Mouse (Mus musculus): ENCODE measurements around the gene Tusc1. TPM values are rescaled to one million over a fixed set of nuclear protein-coding genes. Genes with fewer than 3 reads are reported as not detected.

Tusc1 gene
- 4.3 TPM for polyA plus RNA-seq (2014; fragmentation: Illumina TruSeq; extraction: RNeasy Lipid Tissue Mini Kit (QIAGEN cat#74804); ENCODE audit: low read depth, low replicate concordance)

GRCm38 (mm10) chr4:93335118-93336003, at the start of gene Tusc1:
Gene Tusc1 (minus strand): TSS chr4:93335511.

Data from adipose tissue, adult 10 weeks (tissue).